Mouse (Mus musculus) C2C12 (cell line): ENCODE measurements around the gene AL731706.2.

ENCODE experiments used
- CEBPB ChIP-seq: IDR thresholded peaks from one replicate; pipeline ENCODE4 v1.6.1; 2011; ENCODE audit warnings: low read depth, mild to moderate bottlenecking, control low read depth, moderate library complexity
- CTCF ChIP-seq: IDR thresholded peaks from one replicate; pipeline ENCODE4 v1.5.1; 2011; ENCODE audit not compliant: control insufficient read depth, insufficient read depth, insufficient read length
- FOSL1 ChIP-seq: IDR thresholded peaks from one replicate; pipeline ENCODE4 v1.8.0; 2011; ENCODE audit warnings: mild to moderate bottlenecking, low read length; ENCODE audit not compliant: poor library complexity, insufficient read depth, severe bottlenecking
- MAX ChIP-seq: IDR thresholded peaks from one replicate; pipeline ENCODE4 v1.6.1; 2011; ENCODE audit warnings: mild to moderate bottlenecking, control low read depth
- MYOD1 ChIP-seq: IDR thresholded peaks from one replicate; pipeline ENCODE4 v1.6.1; 2011; ENCODE audit warnings: low read depth; ENCODE audit not compliant: control insufficient read depth, insufficient read length
- USF1 ChIP-seq: IDR thresholded peaks from one replicate; pipeline ENCODE4 v1.6.1; 2011; ENCODE audit warnings: low read depth, mild to moderate bottlenecking, control low read depth, moderate library complexity

GRCm38 (mm10) chr2:136911958-136912411 is 26.5 kb upstream of the AL731706.2 start:
- TF ChIP-seq CTCF (no peak), MAX (no peak), CEBPB (no peak), MYOD1 (no peak), USF1 (no peak), FOSL1 (no peak)
